Mouse (Mus musculus): ENCODE data around the gene Clec2d. TPM values are rescaled to one million over a fixed set of nuclear protein-coding genes. Genes with fewer than 3 reads are reported as not detected.

Gene Clec2d
- polyA plus RNA-seq, 1 experiment from 2014 or later: not detected

Small RNAs within 50 kb of the gene (microRNA-seq; reads per million reads assigned to microRNA genes)
- gene Gm27514: not detected

Other genes with a start within 250 kb of the Clec2d start
- not detected in 2 replicates for gene Clec2g, start 246.2 kb upstream of the Clec2d start, polyA plus RNA-seq (2014; fragmentation: Nextera tagmentation; extraction: Ambion mirVana)
- gene Klrb1f, start 134.7 kb upstream of the Clec2d start, polyA plus RNA-seq (2014; fragmentation: Nextera tagmentation; extraction: Ambion mirVana): 0.23 and 0.83 TPM in 2 replicates
- not detected in 2 replicates for gene Clec2e, start 79.7 kb upstream of the Clec2d start, polyA plus RNA-seq (2014; fragmentation: Nextera tagmentation; extraction: Ambion mirVana)
- not detected in 2 replicates for gene Cd69, start 94.8 kb downstream of the Clec2d start, polyA plus RNA-seq (2014; fragmentation: Nextera tagmentation; extraction: Ambion mirVana)
- gene 4922502D21Rik, start 151.2 kb downstream of the Clec2d start, polyA plus RNA-seq (2014; fragmentation: Nextera tagmentation; extraction: Ambion mirVana): not detected in 2 replicates
- 0.48 and 0.55 TPM in 2 replicates for gene Clec12a, start 162.1 kb downstream of the Clec2d start, polyA plus RNA-seq (2014; fragmentation: Nextera tagmentation; extraction: Ambion mirVana)
- gene Clec12b, start 205.3 kb downstream of the Clec2d start, polyA plus RNA-seq (2014; fragmentation: Nextera tagmentation; extraction: Ambion mirVana): 0.17 and 0.27 TPM in 2 replicates
- 0.54 and 0.88 TPM in 2 replicates for gene Clec1b, start 216.7 kb downstream of the Clec2d start, polyA plus RNA-seq (2014; fragmentation: Nextera tagmentation; extraction: Ambion mirVana)
- 0.10 and 0.17 TPM in 2 replicates for gene Clec9a, start 228.2 kb downstream of the Clec2d start, polyA plus RNA-seq (2014; fragmentation: Nextera tagmentation; extraction: Ambion mirVana)